Mouse (Mus musculus): ENCODE results near the gene Gstm7.
A peak's percentile ranks its signal among the peaks of the same experiment; 100 is the strongest.
"Not testable (repeated sequence)": the region's sequence is repeated elsewhere in the genome, so short reads cannot be mapped to it uniquely, and the experiment has no call there.

Gene Gstm7

GRCm38 (mm10) chr3:107935888-107936287 lies 4.3 kb upstream of the Gstm7 start:
- DNase-seq (ENCODE audit: low spot score in 2 of 2) = no peak

- no peak for DNase-seq (ENCODE audit: low spot score in 2 of 2)
These were observed 3.7 kb upstream of the Gstm7 start for GRCm38 (mm10) chr3:107935268-107935667.

GRCm38 (mm10) chr3:107932128-107932527 lies 511 bp upstream of the Gstm7 start:
- DNase-seq (ENCODE audit: low spot score in 2 of 2) = no peak

- DNase-seq (ENCODE audit: low spot score in 2 of 2) = no peak
These were observed 483 bp downstream of the Gstm7 start for GRCm38 (mm10) chr3:107931134-107931533.

GRCm38 (mm10) chr3:107929731-107930130 lies 1.9 kb downstream of the Gstm7 start:
- DNase-seq (ENCODE audit: low spot score in 2 of 2) = no peak

- DNase-seq (ENCODE audit: low spot score in 2 of 2) = no peak
These were observed 2.4 kb downstream of the Gstm7 start for GRCm38 (mm10) chr3:107929243-107929642.

GRCm38 (mm10) chr3:107928691-107929090 lies 2.9 kb downstream of the Gstm7 start:
- DNase-seq (ENCODE audit: low spot score in 2 of 2) = no peak

- DNase-seq (ENCODE audit: low spot score in 2 of 2) = no peak
These were observed 3.8 kb downstream of the Gstm7 start for GRCm38 (mm10) chr3:107927841-107928240.

GRCm38 (mm10) chr3:107925335-107925734 lies 6.3 kb downstream of the Gstm7 start:
- no peak for DNase-seq (ENCODE audit: low spot score in 2 of 2)

- no peak for DNase-seq (ENCODE audit: low spot score in 2 of 2)
These were observed 11.3 kb downstream of the Gstm7 start for GRCm38 (mm10) chr3:107920348-107920747.

GRCm38 (mm10) chr3:107917783-107918408 lies 13.7 kb downstream of the Gstm7 start:
- DNase-seq (ENCODE audit: low spot score in 2 of 2) = peak in 1 of 2 experiments; percentile 63

- no peak for DNase-seq (ENCODE audit: low spot score in 2 of 2)
These were observed 14.5 kb downstream of the Gstm7 start for GRCm38 (mm10) chr3:107917097-107917496.

GRCm38 (mm10) chr3:107916674-107917073 lies 14.9 kb downstream of the Gstm7 start:
- DNase-seq (ENCODE audit: low spot score in 2 of 2) = no peak

- DNase-seq (ENCODE audit: low spot score in 2 of 2) = no peak
These were observed 25.7 kb downstream of the Gstm7 start for GRCm38 (mm10) chr3:107905942-107906341.

- no peak for DNase-seq (ENCODE audit: low spot score in 2 of 2)
These were observed 30.5 kb downstream of the Gstm7 start for GRCm38 (mm10) chr3:107900955-107901673.

GRCm38 (mm10) chr3:107898691-107899090 lies 32.9 kb downstream of the Gstm7 start:
- DNase-seq (ENCODE audit: low spot score in 2 of 2) = no peak

GRCm38 (mm10) chr3:107895720-107896569 lies 35.7 kb downstream of the Gstm7 start, which contains the start of gene Gstm5:
Gene Gstm5, plus strand, starts transcription at chr3:107895821.
- peak; percentile 67 to 77 for DNase-seq (ENCODE audit: low spot score in 2 of 2)

- DNase-seq (ENCODE audit: low spot score in 2 of 2) = no peak
These were observed 36.4 kb downstream of the Gstm7 start for GRCm38 (mm10) chr3:107895194-107895719.

- not testable (repeated sequence) for DNase-seq (ENCODE audit: low spot score in 2 of 2)
These were observed 42.4 kb downstream of the Gstm7 start for GRCm38 (mm10) chr3:107889236-107889635.

GRCm38 (mm10) chr3:107887674-107888495 lies 43.7 kb downstream of the Gstm7 start:
- DNase-seq (ENCODE audit: low spot score in 2 of 2) = peak in 1 of 2 experiments; percentile 64

All from cerebellum, postnatal 4 days (tissue).